Mouse (Mus musculus): ENCODE results near the gene Hoxc9. TPM values are rescaled to one million over a fixed set of nuclear protein-coding genes. Genes with fewer than 3 reads are reported as not detected.

Hoxc9 gene
- polyA plus RNA-seq (2015; fragmentation: Nextera tagmentation; extraction: Ambion mirVana) = 0.13 TPM in 1 of 2 replicates, not detected in the other

DNA sequence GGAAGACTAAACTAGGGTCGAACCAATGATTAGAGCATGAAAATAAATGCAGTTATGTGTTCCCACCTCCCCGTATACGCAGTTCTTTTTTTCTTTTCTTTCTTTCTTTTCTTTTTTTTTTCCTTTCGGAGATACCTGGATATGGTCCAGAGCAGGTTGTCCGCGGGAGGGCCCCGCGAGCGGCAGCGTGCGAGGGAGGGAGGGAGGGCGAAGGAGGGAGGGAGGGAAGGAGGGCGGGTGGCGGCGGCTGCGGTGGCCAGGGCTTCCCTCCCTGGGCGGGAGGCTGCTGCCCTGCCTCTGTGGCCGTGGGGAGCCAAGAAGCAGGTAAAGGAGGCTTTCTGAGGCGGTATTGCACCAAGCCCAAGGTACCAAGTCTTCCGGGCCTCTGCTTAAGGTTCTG is at the start of gene Hoxc9:
TSS of gene Hoxc9 (plus strand) at position 269 of the 400 bp plus-strand sequence.
- Histone ChIP-seq H3K9ac (no peak within 1 kb of the TSS), H3K4me1 (replicated peaks) (no peaks in the 10 kb centered on the region), H3K27ac (no peak within 1 kb of the TSS), H3K4me3 (no peak within 1 kb of the TSS; the same call in 1 of the 2 replicates), H3K27me3 (peaks cover 100% of the 10 kb centered on the region), H3K4me2 (no peak within 1 kb of the TSS), H3K36me3 (no peaks in the 10 kb centered on the region), H3K9me3 (no peaks in the 10 kb centered on the region)
- ATAC-seq (ENCODE audit: low FRiP score) = no peak
- 0% methylated on average over 7 of the region's 20 CpGs for WGBS

DNA sequence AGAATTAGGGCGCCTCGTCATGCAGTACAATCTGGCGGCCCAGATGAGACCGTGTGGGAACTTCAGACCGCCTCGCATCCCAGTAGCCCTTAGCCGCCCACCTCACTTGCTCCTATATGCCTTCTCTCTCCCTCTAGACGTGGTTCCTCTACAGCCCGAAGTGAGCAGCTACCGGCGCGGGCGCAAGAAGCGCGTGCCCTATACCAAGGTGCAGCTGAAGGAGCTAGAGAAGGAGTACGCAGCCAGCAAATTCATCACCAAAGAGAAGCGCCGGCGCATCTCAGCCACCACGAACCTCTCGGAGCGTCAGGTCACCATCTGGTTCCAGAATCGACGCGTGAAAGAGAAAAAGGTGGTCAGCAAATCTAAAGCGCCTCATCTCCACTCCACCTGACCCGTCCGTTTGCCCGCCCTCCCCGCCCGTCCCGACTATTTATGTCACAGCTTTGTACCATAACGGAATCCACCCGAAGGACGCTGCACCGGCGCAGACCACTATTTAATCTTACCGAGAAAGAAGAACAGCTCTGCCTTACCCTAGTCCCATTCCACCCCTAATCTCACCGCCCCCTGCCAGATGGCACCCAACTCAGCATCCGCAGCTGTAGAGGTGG is 49.1 kb upstream of the Hoxc9 start:
- Histone ChIP-seq H3K27me3 (peaks cover 99% of the 10 kb centered on the region), H3K4me2 (no peak overlapping the region), H3K9me3 (no peaks in the 10 kb centered on the region), H3K4me3 (no peak overlapping the region), H3K27ac (no peak overlapping the region), H3K4me1 (replicated peaks) (no peaks in the 10 kb centered on the region), H3K36me3 (no peaks in the 10 kb centered on the region), H3K9ac (no peak overlapping the region)
- ATAC-seq (ENCODE audit: low FRiP score) = no peak
- WGBS = 1% methylated on average over 40 of the region's 40 CpGs

DNA sequence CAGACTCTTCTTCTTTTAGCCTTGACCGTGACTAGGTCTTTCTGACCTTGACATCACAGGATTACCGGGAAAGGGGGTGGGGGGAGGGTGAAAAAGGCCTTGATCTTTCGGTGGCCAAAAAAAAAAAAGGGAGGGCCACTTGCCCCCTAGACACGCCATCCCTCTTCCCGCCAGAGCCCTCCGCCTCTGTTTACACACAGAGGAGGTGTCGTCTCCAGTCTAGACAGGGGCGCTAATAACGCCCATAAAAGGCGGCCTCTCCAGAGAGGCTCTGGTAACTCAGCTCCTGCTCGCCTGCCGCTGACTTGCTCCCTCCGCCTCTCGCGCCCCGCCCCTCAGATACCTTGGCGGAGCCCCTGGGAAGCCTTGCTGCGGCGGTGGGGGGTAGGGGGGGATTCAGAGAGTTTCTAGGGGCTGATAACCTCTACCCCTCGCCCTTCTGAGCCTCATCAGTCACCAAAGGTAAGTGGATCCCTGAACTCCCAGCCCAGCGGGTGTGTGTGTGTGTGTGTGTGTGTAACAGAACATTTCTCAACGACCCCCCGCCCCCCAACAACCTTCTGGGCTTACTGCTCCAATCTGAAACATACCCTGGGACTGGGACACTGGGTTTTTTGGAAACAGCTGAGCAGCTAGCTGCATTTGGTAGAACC is 44.4 kb upstream of the Hoxc9 start:
- no peak for ATAC-seq (ENCODE audit: low FRiP score)
- H3K27ac ChIP-seq = no peak overlapping the region
- under 1% methylated on average over 23 of the region's 23 CpGs for WGBS
- H3K27me3 ChIP-seq = peaks cover 100% of the 10 kb centered on the region
- H3K9me3 ChIP-seq = no peaks in the 10 kb centered on the region
- H3K4me2 ChIP-seq = no peak overlapping the region
- no peaks in the 10 kb centered on the region for H3K36me3 ChIP-seq
- H3K4me1 ChIP-seq (replicated peaks) = no peaks in the 10 kb centered on the region
- H3K9ac ChIP-seq = no peak overlapping the region
- no peak overlapping the region for H3K4me3 ChIP-seq

GRCm38 (mm10) chr15:102934438-102934837 is 41.8 kb upstream of the Hoxc9 start:
- H3K9me3 ChIP-seq = no peaks in the 10 kb centered on the region
- no peaks in the 10 kb centered on the region for H3K4me1 ChIP-seq (replicated peaks)
- H3K9ac ChIP-seq = no peak overlapping the region
- no peak overlapping the region for H3K4me2 ChIP-seq
- no peaks in the 10 kb centered on the region for H3K36me3 ChIP-seq
- under 1% methylated on average over 12 of the region's 12 CpGs for WGBS
- no peak for ATAC-seq (ENCODE audit: low FRiP score)
- H3K27me3 ChIP-seq = peaks cover 100% of the 10 kb centered on the region
- no peak overlapping the region for H3K27ac ChIP-seq
- no peak overlapping the region for H3K4me3 ChIP-seq

DNA sequence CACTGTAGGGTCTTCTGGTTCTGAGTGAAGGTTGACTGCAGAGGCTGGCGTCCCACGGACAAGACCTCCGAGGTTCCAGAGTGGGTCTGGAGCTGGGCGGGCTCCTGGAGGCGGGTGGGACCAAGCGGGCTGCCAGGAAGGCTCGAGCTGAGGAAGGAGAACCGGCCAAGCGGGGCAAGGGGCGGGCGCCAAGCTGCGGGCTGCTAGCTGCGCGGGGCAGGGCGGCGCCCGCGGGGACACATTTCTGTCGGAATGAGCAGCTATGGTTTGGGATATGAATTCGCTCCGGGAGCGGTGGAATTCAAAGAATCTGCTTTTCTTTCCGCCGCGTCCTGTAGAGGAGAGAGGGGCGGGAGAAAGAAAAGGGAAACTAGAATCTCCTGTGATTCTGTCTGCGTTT is 41.3 kb upstream of the Hoxc9 start:
- H3K4me2 ChIP-seq = no peak overlapping the region
- peaks cover 100% of the 10 kb centered on the region for H3K27me3 ChIP-seq
- no peak for ATAC-seq (ENCODE audit: low FRiP score)
- no peaks in the 10 kb centered on the region for H3K4me1 ChIP-seq (replicated peaks)
- H3K27ac ChIP-seq = no peak overlapping the region
- H3K4me3 ChIP-seq = no peak overlapping the region
- H3K9me3 ChIP-seq = no peaks in the 10 kb centered on the region
- under 1% methylated on average over 27 of the region's 27 CpGs for WGBS
- no peak overlapping the region for H3K9ac ChIP-seq
- no peaks in the 10 kb centered on the region for H3K36me3 ChIP-seq

- H3K4me2 ChIP-seq = no peak within 1 kb of the TSS
- WGBS = 1% methylated on average over 31 of the region's 31 CpGs
- H3K27ac ChIP-seq = no peak within 1 kb of the TSS
- H3K9me3 ChIP-seq = no peaks in the 10 kb centered on the region
- H3K36me3 ChIP-seq = no peaks in the 10 kb centered on the region
- ATAC-seq (ENCODE audit: low FRiP score) = no peak
- peaks cover 100% of the 10 kb centered on the region for H3K27me3 ChIP-seq
- H3K9ac ChIP-seq = no peak within 1 kb of the TSS
- no peaks in the 10 kb centered on the region for H3K4me1 ChIP-seq (replicated peaks)
- no peak within 1 kb of the TSS for H3K4me3 ChIP-seq
Observed at GRCm38 (mm10) chr15:102936279-102936972, 39.8 kb upstream of the Hoxc9 start, which contains the start of gene Hoxc12. Gene Hoxc12 (plus strand): TSS chr15:102936757.

DNA sequence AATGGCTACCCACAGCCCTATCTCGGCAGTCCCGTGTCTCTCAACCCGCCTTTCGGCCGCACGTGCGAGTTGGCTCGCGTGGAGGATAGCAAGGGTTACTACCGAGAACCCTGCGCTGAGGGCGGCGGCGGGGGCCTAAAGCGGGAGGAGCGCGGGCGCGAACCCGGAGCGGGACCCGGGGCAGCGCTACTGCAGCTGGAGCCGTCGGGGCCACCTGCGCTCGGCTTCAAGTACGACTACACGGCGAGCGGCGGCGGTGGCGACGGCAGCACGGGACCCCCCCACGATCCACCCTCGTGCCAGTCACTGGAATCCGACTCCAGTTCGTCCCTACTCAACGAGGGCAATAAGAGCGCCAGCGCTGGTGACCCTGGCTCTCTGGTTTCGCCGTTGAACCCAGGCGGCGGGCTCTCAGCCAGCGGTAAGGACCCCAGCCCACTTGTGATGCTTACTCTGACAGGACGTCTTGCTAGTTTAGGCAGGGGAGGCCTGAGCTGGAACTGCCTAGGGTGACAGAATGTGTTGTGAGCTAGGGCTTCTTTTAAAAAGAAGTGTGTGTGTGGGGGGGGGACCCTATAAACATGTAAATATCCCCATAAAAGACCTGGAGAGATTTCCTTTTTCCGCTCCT is 39.1 kb upstream of the Hoxc9 start:
- H3K27me3 ChIP-seq = peaks cover 100% of the 10 kb centered on the region
- no peaks in the 10 kb centered on the region for H3K4me1 ChIP-seq (replicated peaks)
- WGBS = 1% methylated on average over 50 of the region's 50 CpGs
- H3K9me3 ChIP-seq = no peaks in the 10 kb centered on the region
- no peak for ATAC-seq (ENCODE audit: low FRiP score)
- no peak overlapping the region for H3K27ac ChIP-seq
- no peak overlapping the region for H3K4me3 ChIP-seq
- no peak overlapping the region for H3K4me2 ChIP-seq
- no peaks in the 10 kb centered on the region for H3K36me3 ChIP-seq
- no peak overlapping the region for H3K9ac ChIP-seq

DNA sequence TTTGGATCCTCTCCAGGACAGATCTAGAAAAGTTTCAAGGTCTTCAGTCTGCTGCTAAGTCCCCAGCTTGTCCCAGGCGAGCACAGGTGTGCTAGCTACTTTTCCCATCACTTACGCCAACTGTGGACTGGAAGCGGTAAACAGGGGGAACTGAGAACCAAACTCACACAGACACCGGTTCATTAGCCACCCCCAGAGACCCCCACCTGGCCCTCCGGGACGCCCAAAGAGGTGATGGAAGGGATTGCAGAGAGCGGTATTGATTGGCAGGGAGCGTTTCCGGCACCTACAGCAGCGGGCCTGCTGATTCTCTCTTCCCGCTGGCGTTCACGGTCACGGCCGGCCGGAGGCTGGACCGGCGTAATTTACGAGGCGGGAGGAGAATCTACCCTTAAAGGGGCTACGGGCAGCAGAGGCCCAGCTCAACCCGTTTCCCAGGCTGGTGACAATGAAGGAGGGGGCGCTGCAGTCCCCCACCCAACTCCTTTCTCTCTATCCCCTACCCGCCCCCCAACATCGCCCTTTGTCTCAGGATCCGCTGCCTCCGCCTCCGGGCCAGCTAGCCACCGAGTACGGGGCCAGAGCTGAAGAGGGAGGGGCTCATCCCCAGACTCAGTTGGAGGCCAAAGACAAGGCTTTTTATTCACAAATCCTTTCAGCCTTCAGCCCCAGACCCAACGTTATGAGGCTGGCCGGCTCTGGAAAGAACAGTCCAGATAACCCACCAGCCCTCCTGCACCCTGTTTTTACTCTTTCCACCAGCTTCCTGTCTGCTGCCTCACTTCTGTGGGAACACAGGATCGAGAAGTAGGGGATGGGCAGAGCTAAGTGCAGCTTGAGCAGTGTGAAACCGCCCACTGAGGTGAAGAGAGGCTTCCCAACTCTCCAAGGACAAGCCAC is 36.7 kb upstream of the Hoxc9 start:
- Histone ChIP-seq H3K27ac (no peak overlapping the region), H3K36me3 (no peaks in the 10 kb centered on the region), H3K9ac (no peak overlapping the region), H3K4me1 (replicated peaks) (peaks cover 6% of the 10 kb centered on the region), H3K4me3 (no peak overlapping the region), H3K9me3 (no peaks in the 10 kb centered on the region), H3K4me2 (no peak overlapping the region), H3K27me3 (peaks cover 100% of the 10 kb centered on the region)
- ATAC-seq (ENCODE audit: low FRiP score) = no peak
- 1% methylated on average over 32 of the region's 34 CpGs for WGBS

- Histone ChIP-seq H3K36me3 (no peaks in the 10 kb centered on the region), H3K27me3 (peaks cover 100% of the 10 kb centered on the region), H3K9me3 (no peaks in the 10 kb centered on the region), H3K9ac (0 out of 2 replicates have a peak overlapping the region, but pooled peaks have one; percentile 13), H3K4me2 (peak overlapping the region; percentile 27; the same call in 1 of the 2 replicates), H3K4me1 (replicated peaks) (peaks cover 6% of the 10 kb centered on the region), H3K27ac (no peak overlapping the region), H3K4me3 (peak overlapping the region; percentile 5; the same call in 1 of the 2 replicates)
- under 1% methylated on average over 53 of the region's 53 CpGs for WGBS
- no peak for ATAC-seq (ENCODE audit: low FRiP score)
Observed at GRCm38 (mm10) chr15:102942739-102943467, 33.3 kb upstream of the Hoxc9 start.

GRCm38 (mm10) chr15:102943468-102943813 is 32.8 kb upstream of the Hoxc9 start:
- no peak overlapping the region for H3K9ac ChIP-seq
- H3K27me3 ChIP-seq = peaks cover 100% of the 10 kb centered on the region
- H3K4me1 ChIP-seq (replicated peaks) = peaks cover 6% of the 10 kb centered on the region
- no peak overlapping the region for H3K4me2 ChIP-seq
- H3K36me3 ChIP-seq = no peaks in the 10 kb centered on the region
- H3K9me3 ChIP-seq = no peaks in the 10 kb centered on the region
- WGBS = 1% methylated on average over 5 of the region's 5 CpGs
- no peak overlapping the region for H3K27ac ChIP-seq
- no peak overlapping the region for H3K4me3 ChIP-seq
- no peak for ATAC-seq (ENCODE audit: low FRiP score)
